Mouse (Mus musculus) forebrain, embryonic 13.5 days (tissue): Measurements from ENCODE around the gene Gm20388. TPM values are rescaled to one million over a fixed set of nuclear protein-coding genes. Genes with fewer than 3 reads are reported as not detected.

Source experiments
- ATAC-seq: fragments of 200-750 bp; cut with Nextera tagmentation; 2 replicates; pipeline ENCODE4 v1.8.0; 2017
- H3K27ac ChIP-seq: fragments of 300-500 bp; sonication (generic); 2 replicates; pipeline ENCODE4 v1.5.1; 2015; ENCODE audit warnings: inconsistent platforms, mild to moderate bottlenecking, moderate library complexity
- H3K27me3 ChIP-seq: fragments of 300-500 bp; sonication (generic); 2 replicates; pipeline ENCODE4 v1.6.1; 2015; ENCODE audit warnings: mild to moderate bottlenecking, inconsistent platforms
- H3K36me3 ChIP-seq: fragments of 300-500 bp; sonication (generic); 2 replicates; pipeline ENCODE4 v1.6.1; 2015; ENCODE audit warnings: mild to moderate bottlenecking, inconsistent platforms; ENCODE audit not compliant: poor library complexity, severe bottlenecking
- H3K4me1 ChIP-seq: fragments of 300-500 bp; sonication (generic); 2 replicates; pipeline ENCODE4 v1.6.1; 2015; ENCODE audit warnings: inconsistent platforms
- H3K4me2 ChIP-seq: fragments of 300-500 bp; sonication (generic); 2 replicates; pipeline ENCODE4 v1.6.1; 2015; ENCODE audit warnings: inconsistent platforms, mild to moderate bottlenecking, moderate library complexity
- H3K4me3 ChIP-seq: fragments of 300-500 bp; sonication (generic); 2 replicates; pipeline ENCODE4 v1.5.1; 2015; ENCODE audit warnings: mild to moderate bottlenecking, inconsistent platforms
- H3K9ac ChIP-seq: fragments of 300-500 bp; sonication (generic); 2 replicates; pipeline ENCODE4 v1.6.1; 2015; ENCODE audit warnings: mild to moderate bottlenecking, inconsistent platforms
- H3K9me3 ChIP-seq: fragments of 300-500 bp; sonication (generic); replicated peaks from 2 replicates; pipeline ENCODE4 v1.6.1; 2016; ENCODE audit warnings: inconsistent platforms
- WGBS: fragments of 180-500 bp; shearing (Covaris S2); methylation state at CpG from one replicate; pipeline ENCODE4 v1.1.7; 2015; 5-methylcytosine and 5-hydroxymethylcytosine counted together
- polyA plus RNA-seq: library from polyadenylated mRNA; unstranded; fragments of >200 nt; fragmentation: Nextera tagmentation; extraction: Ambion mirVana; gene quantifications from 2 replicates; pipeline ENCODE4 v1.2.1, GENCODE M21; 2015

The Gm20388 gene
- polyA plus RNA-seq, 1 experiment from 2014 or later = 5.6 TPM

GRCm38 (mm10) chr8:121848495-121848894 lies 1937.9 kb downstream of the Gm20388 start:
- H3K27ac ChIP-seq = no peak overlapping the region
- peaks cover 19% of the 10 kb centered on the region for H3K4me1 ChIP-seq
- peaks cover 5% of the 10 kb centered on the region; the same call in 1 of the 2 replicates for H3K27me3 ChIP-seq
- H3K9me3 ChIP-seq = no peaks in the 10 kb centered on the region
- no peak overlapping the region for H3K4me2 ChIP-seq
- H3K9ac ChIP-seq = no peak overlapping the region
- 79% methylated on average over 10 of the region's 10 CpGs for WGBS
- no peak for ATAC-seq
- no peaks in the 10 kb centered on the region for H3K36me3 ChIP-seq
- no peak overlapping the region for H3K4me3 ChIP-seq

GRCm38 (mm10) chr8:121849303-121849702 lies 1938.7 kb downstream of the Gm20388 start:
- H3K27me3 ChIP-seq = peaks cover 5% of the 10 kb centered on the region; the same call in 1 of the 2 replicates
- 71% methylated on average over 9 of the region's 9 CpGs for WGBS
- H3K4me1 ChIP-seq = peaks cover 19% of the 10 kb centered on the region
- ATAC-seq = no peak
- no peak overlapping the region for H3K4me3 ChIP-seq
- no peaks in the 10 kb centered on the region for H3K9me3 ChIP-seq
- H3K9ac ChIP-seq = no peak overlapping the region
- no peak overlapping the region for H3K4me2 ChIP-seq
- no peaks in the 10 kb centered on the region for H3K36me3 ChIP-seq
- H3K27ac ChIP-seq = no peak overlapping the region

- peak; percentile 57 for ATAC-seq
- 11% methylated on average over 6 of the region's 6 CpGs for WGBS
Measured at GRCm38 (mm10) chr8:121850018-121850417, 1939.4 kb downstream of the Gm20388 start.

GRCm38 (mm10) chr8:121850436-121850820 lies 1939.8 kb downstream of the Gm20388 start:
- ATAC-seq = no peak

More at GRCm38 (mm10) chr8:121850018-121850417, 1939.4 kb downstream of the Gm20388 start:
- H3K4me2 ChIP-seq = no peak overlapping the region
- H3K4me1 ChIP-seq = peaks cover 19% of the 10 kb centered on the region
- H3K4me3 ChIP-seq = no peak overlapping the region
- no peak overlapping the region for H3K9ac ChIP-seq
- H3K36me3 ChIP-seq = no peaks in the 10 kb centered on the region
- no peaks in the 10 kb centered on the region for H3K9me3 ChIP-seq
- H3K27ac ChIP-seq = no peak overlapping the region
- peaks cover 5% of the 10 kb centered on the region; the same call in 1 of the 2 replicates for H3K27me3 ChIP-seq

GRCm38 (mm10) chr8:121850821-121851470 lies 1940.3 kb downstream of the Gm20388 start:
- Histone ChIP-seq H3K9me3 (no peaks in the 10 kb centered on the region), H3K36me3 (no peaks in the 10 kb centered on the region), H3K9ac (peak overlapping the region; percentile 51), H3K27me3 (peaks cover 5% of the 10 kb centered on the region; the same call in 1 of the 2 replicates), H3K4me2 (peak overlapping the region; percentile 53), H3K4me1 (peaks cover 19% of the 10 kb centered on the region), H3K27ac (0 out of 2 replicates have a peak overlapping the region, but pooled peaks have one; percentile 6), H3K4me3 (0 out of 2 replicates have a peak overlapping the region, but pooled peaks have one; percentile 13)
- 6% methylated on average over 24 of the region's 24 CpGs for WGBS
- ATAC-seq = peak; percentile 90

More at GRCm38 (mm10) chr8:121850436-121850820, 1939.8 kb downstream of the Gm20388 start:
- no peaks in the 10 kb centered on the region for H3K9me3 ChIP-seq
- H3K9ac ChIP-seq = peak overlapping the region; percentile 32; the same call in 1 of the 2 replicates
- H3K4me3 ChIP-seq = no peak overlapping the region
- H3K27me3 ChIP-seq = peaks cover 5% of the 10 kb centered on the region; the same call in 1 of the 2 replicates
- no peaks in the 10 kb centered on the region for H3K36me3 ChIP-seq
- peaks cover 19% of the 10 kb centered on the region for H3K4me1 ChIP-seq
- 34% methylated on average over 12 of the region's 12 CpGs for WGBS
- peak overlapping the region; percentile 53 for H3K4me2 ChIP-seq
- no peak overlapping the region for H3K27ac ChIP-seq

GRCm38 (mm10) chr8:121851716-121852115 lies 1941.1 kb downstream of the Gm20388 start:
- H3K27ac ChIP-seq = no peak overlapping the region
- peak overlapping the region; percentile 53; the same call in 1 of the 2 replicates for H3K4me2 ChIP-seq
- peaks cover 5% of the 10 kb centered on the region; the same call in 1 of the 2 replicates for H3K27me3 ChIP-seq
- no peak for ATAC-seq
- no peaks in the 10 kb centered on the region for H3K9me3 ChIP-seq
- peaks cover 19% of the 10 kb centered on the region for H3K4me1 ChIP-seq
- WGBS = 53% methylated on average over 7 of the region's 7 CpGs
- no peak overlapping the region for H3K4me3 ChIP-seq
- H3K36me3 ChIP-seq = no peaks in the 10 kb centered on the region
- peak overlapping the region; percentile 51; the same call in 1 of the 2 replicates for H3K9ac ChIP-seq

- Histone ChIP-seq H3K4me1 (peaks cover 19% of the 10 kb centered on the region), H3K9ac (peak overlapping the region; percentile 16; the same call in 1 of the 2 replicates), H3K27ac (no peak overlapping the region), H3K4me2 (no peak overlapping the region), H3K9me3 (no peaks in the 10 kb centered on the region), H3K27me3 (peaks cover 5% of the 10 kb centered on the region; the same call in 1 of the 2 replicates), H3K36me3 (no peaks in the 10 kb centered on the region), H3K4me3 (no peak overlapping the region)
- 65% methylated on average over 7 of the region's 7 CpGs for WGBS
- no peak for ATAC-seq
Measured at GRCm38 (mm10) chr8:121852464-121852863, 1941.8 kb downstream of the Gm20388 start.

- H3K27ac ChIP-seq = no peak overlapping the region
- ATAC-seq = no peak
- H3K27me3 ChIP-seq = no peaks in the 10 kb centered on the region
- 83% methylated on average over 2 of the region's 2 CpGs for WGBS
- H3K36me3 ChIP-seq = no peaks in the 10 kb centered on the region
- no peak overlapping the region for H3K4me3 ChIP-seq
- H3K4me1 ChIP-seq = peaks cover 19% of the 10 kb centered on the region
- H3K9me3 ChIP-seq = no peaks in the 10 kb centered on the region
- H3K9ac ChIP-seq = no peak overlapping the region
- H3K4me2 ChIP-seq = no peak overlapping the region
Measured at GRCm38 (mm10) chr8:121853586-121853985, 1942.9 kb downstream of the Gm20388 start.

- 88% methylated on average over 14 of the region's 14 CpGs for WGBS
- no peak overlapping the region for H3K9ac ChIP-seq
- no peak overlapping the region for H3K27ac ChIP-seq
- no peaks in the 10 kb centered on the region for H3K27me3 ChIP-seq
- ATAC-seq = no peak
- H3K4me1 ChIP-seq = peaks cover 9% of the 10 kb centered on the region
- H3K4me2 ChIP-seq = no peak overlapping the region
- no peaks in the 10 kb centered on the region for H3K9me3 ChIP-seq
- H3K36me3 ChIP-seq = no peaks in the 10 kb centered on the region
- H3K4me3 ChIP-seq = no peak overlapping the region
Measured at GRCm38 (mm10) chr8:121856071-121856746, 1945.6 kb downstream of the Gm20388 start.

- no peak overlapping the region for H3K27ac ChIP-seq
- no peaks in the 10 kb centered on the region for H3K4me1 ChIP-seq
- no peak overlapping the region for H3K9ac ChIP-seq
- H3K9me3 ChIP-seq = no peaks in the 10 kb centered on the region
- H3K36me3 ChIP-seq = no peaks in the 10 kb centered on the region
- no peak overlapping the region for H3K4me3 ChIP-seq
- no peaks in the 10 kb centered on the region for H3K27me3 ChIP-seq
- no peak overlapping the region for H3K4me2 ChIP-seq
- ATAC-seq = no peak
- WGBS = 59% methylated on average over 9 of the region's 9 CpGs
Measured at GRCm38 (mm10) chr8:121857331-121857730, 1946.7 kb downstream of the Gm20388 start.

GRCm38 (mm10) chr8:121857747-121858146 lies 1947.1 kb downstream of the Gm20388 start:
- ATAC-seq = no peak
- no peak overlapping the region for H3K27ac ChIP-seq
- no peak overlapping the region for H3K4me3 ChIP-seq
- no peak overlapping the region for H3K4me2 ChIP-seq
- H3K4me1 ChIP-seq = no peaks in the 10 kb centered on the region
- WGBS = 49% methylated on average over 2 of the region's 2 CpGs
- H3K36me3 ChIP-seq = no peaks in the 10 kb centered on the region
- H3K9me3 ChIP-seq = no peaks in the 10 kb centered on the region
- H3K9ac ChIP-seq = no peak overlapping the region
- no peaks in the 10 kb centered on the region for H3K27me3 ChIP-seq

- Histone ChIP-seq H3K27ac (no peak overlapping the region), H3K4me2 (no peak overlapping the region), H3K9me3 (no peaks in the 10 kb centered on the region), H3K27me3 (no peaks in the 10 kb centered on the region), H3K9ac (no peak overlapping the region), H3K36me3 (no peaks in the 10 kb centered on the region), H3K4me1 (no peaks in the 10 kb centered on the region), H3K4me3 (no peak overlapping the region)
- WGBS = 62% methylated on average over 6 of the region's 6 CpGs
- no peak for ATAC-seq
Measured at GRCm38 (mm10) chr8:121861276-121861675, 1950.6 kb downstream of the Gm20388 start.
